Mouse (Mus musculus) erythroblast, embryonic 14.5 days (primary cell): Measurements from ENCODE around the gene Magi2. TPM values are rescaled to one million over a fixed set of nuclear protein-coding genes. Genes with fewer than 3 reads are reported as not detected.

ENCODE experiments used
- H3K27me3 ChIP-seq: 2 replicates; pipeline ENCODE4 v1.6.1; 2012; ENCODE audit warnings: inconsistent platforms; ENCODE audit not compliant: control insufficient read depth
- H3K36me3 ChIP-seq: 2 replicates; pipeline ENCODE4 v1.6.1; 2012; ENCODE audit warnings: mild to moderate bottlenecking, inconsistent platforms; ENCODE audit not compliant: control insufficient read depth
- H3K4me1 ChIP-seq: 2 replicates; pipeline ENCODE4 v1.6.1; 2012; ENCODE audit warnings: inconsistent platforms; ENCODE audit not compliant: control insufficient read depth
- H3K4me3 ChIP-seq: replicated peaks from 2 replicates; pipeline ENCODE3; 2012; ENCODE audit warnings: moderate library complexity, mild to moderate bottlenecking, inconsistent platforms
- H3K9me3 ChIP-seq: 2 replicates; pipeline ENCODE4 v1.6.1; 2012; ENCODE audit warnings: low read length, inconsistent platforms, mixed read lengths; ENCODE audit not compliant: control insufficient read depth
- GATA1 ChIP-seq: IDR thresholded peaks from 2 replicates; pipeline ENCODE4 v1.6.1; 2012; ENCODE audit warnings: low read length, inconsistent platforms, mixed read lengths
- TAL1 ChIP-seq: IDR thresholded peaks from 3 replicates; pipeline ENCODE4 v1.6.1; 2012; ENCODE audit warnings: low read length, inconsistent platforms, mixed read lengths
- polyA plus RNA-seq: library from polyadenylated mRNA; stranded (reverse); fragments of >175 nt; gene quantifications from 2 replicates; pipeline ENCODE4 v1.2.3, GENCODE M21; 2012

Magi2 gene
- polyA plus RNA-seq, 1 experiment: not detected

- H3K27me3 ChIP-seq: no peaks in the 10 kb centered on the region
- no peaks in the 10 kb centered on the region for H3K9me3 ChIP-seq
- H3K4me3 ChIP-seq: no peak overlapping the region
- no peaks in the 10 kb centered on the region for H3K36me3 ChIP-seq
- TF ChIP-seq TAL1: no peak
- TF ChIP-seq GATA1: no peak
- H3K4me1 ChIP-seq: no peaks in the 10 kb centered on the region
Observed at GRCm38 (mm10) chr5:20417348-20417747, 1190.5 kb downstream of the Magi2 start.

- Histone ChIP-seq H3K4me1 (no peaks in the 10 kb centered on the region), H3K9me3 (no peaks in the 10 kb centered on the region), H3K4me3 (no peak overlapping the region), H3K27me3 (no peaks in the 10 kb centered on the region), H3K36me3 (no peaks in the 10 kb centered on the region)
- TF ChIP-seq GATA1 (no peak), TAL1 (no peak)
Observed at GRCm38 (mm10) chr5:20432148-20432813, 1205.4 kb downstream of the Magi2 start.

- Histone ChIP-seq H3K27me3 (no peaks in the 10 kb centered on the region), H3K36me3 (no peaks in the 10 kb centered on the region), H3K4me3 (no peak overlapping the region), H3K4me1 (no peaks in the 10 kb centered on the region), H3K9me3 (no peaks in the 10 kb centered on the region)
- TF ChIP-seq TAL1: no peak
- TF ChIP-seq GATA1: no peak
Observed at GRCm38 (mm10) chr5:20446471-20447174, 1219.8 kb downstream of the Magi2 start.

GRCm38 (mm10) chr5:20456106-20456505, 1229.3 kb downstream of the Magi2 start:
- no peaks in the 10 kb centered on the region for H3K36me3 ChIP-seq
- TF ChIP-seq GATA1: no peak
- TF ChIP-seq TAL1: no peak
- no peak overlapping the region for H3K4me3 ChIP-seq
- no peaks in the 10 kb centered on the region for H3K4me1 ChIP-seq
- no peaks in the 10 kb centered on the region for H3K9me3 ChIP-seq
- no peaks in the 10 kb centered on the region for H3K27me3 ChIP-seq

GRCm38 (mm10) chr5:20457742-20458510, 1231.1 kb downstream of the Magi2 start:
- H3K27me3 ChIP-seq: no peaks in the 10 kb centered on the region
- no peaks in the 10 kb centered on the region for H3K9me3 ChIP-seq
- H3K36me3 ChIP-seq: no peaks in the 10 kb centered on the region
- H3K4me3 ChIP-seq: no peak overlapping the region
- TF ChIP-seq GATA1 (no peak), TAL1 (no peak)
- H3K4me1 ChIP-seq: no peaks in the 10 kb centered on the region

GRCm38 (mm10) chr5:20461709-20462108, 1234.9 kb downstream of the Magi2 start:
- Histone ChIP-seq H3K9me3 (0 out of 2 replicates have a peak, but pooled peaks cover 4% of the 10 kb centered on the region), H3K36me3 (no peaks in the 10 kb centered on the region), H3K4me3 (no peak overlapping the region), H3K4me1 (no peaks in the 10 kb centered on the region), H3K27me3 (no peaks in the 10 kb centered on the region)
- no peak for TF ChIP-seq TAL1
- no peak for TF ChIP-seq GATA1

- no peak overlapping the region for H3K4me3 ChIP-seq
- no peaks in the 10 kb centered on the region for H3K36me3 ChIP-seq
- no peaks in the 10 kb centered on the region for H3K4me1 ChIP-seq
- no peaks in the 10 kb centered on the region for H3K27me3 ChIP-seq
- TF ChIP-seq GATA1 (no peak), TAL1 (no peak)
- 0 out of 2 replicates have a peak, but pooled peaks cover 4% of the 10 kb centered on the region for H3K9me3 ChIP-seq
Observed at GRCm38 (mm10) chr5:20462376-20462775, 1235.5 kb downstream of the Magi2 start.

- Histone ChIP-seq H3K27me3 (no peaks in the 10 kb centered on the region), H3K4me3 (no peak overlapping the region), H3K4me1 (no peaks in the 10 kb centered on the region), H3K9me3 (peaks cover 6% of the 10 kb centered on the region; the same call in 1 of the 2 replicates), H3K36me3 (no peaks in the 10 kb centered on the region)
- TF ChIP-seq GATA1 (no peak), TAL1 (no peak)
Observed at GRCm38 (mm10) chr5:20469721-20470120, 1242.9 kb downstream of the Magi2 start.

GRCm38 (mm10) chr5:20470466-20470865, 1243.6 kb downstream of the Magi2 start:
- TF ChIP-seq TAL1 (no peak), GATA1 (no peak)
- Histone ChIP-seq H3K36me3 (no peaks in the 10 kb centered on the region), H3K4me1 (no peaks in the 10 kb centered on the region), H3K4me3 (no peak overlapping the region), H3K27me3 (no peaks in the 10 kb centered on the region), H3K9me3 (peaks cover 6% of the 10 kb centered on the region; the same call in 1 of the 2 replicates)
